Mouse (Mus musculus): Measurements from ENCODE around the gene Pxk.

DNA sequence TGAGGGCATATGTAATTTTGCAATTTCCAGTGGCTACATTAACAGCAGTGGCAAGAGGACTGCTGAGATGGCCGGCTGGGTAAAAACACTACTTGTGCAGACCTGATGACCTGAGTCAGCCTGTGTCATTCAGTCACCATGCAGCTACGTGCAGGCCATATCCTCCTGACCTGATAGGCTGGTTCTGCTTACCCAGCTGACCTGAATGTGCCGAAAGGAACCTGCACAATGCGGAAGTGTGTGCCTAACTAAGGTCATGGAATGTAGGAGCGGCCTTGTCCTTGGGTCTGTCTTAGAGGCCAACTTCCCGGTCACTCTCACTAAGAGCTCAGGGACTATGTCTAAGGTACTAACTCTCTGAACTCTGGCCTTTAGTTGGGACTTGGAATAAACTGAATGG lies 13.5 kb downstream of the Pxk start:
- TF ChIP-seq TCF12 (IDR thresholded peaks at IDR 0.05; ENCODE audit: insufficient read depth, poor library complexity, severe bottlenecking) (no peak), POLR2A (IDR thresholded peaks at IDR 0.05; ENCODE audit: insufficient read length, low read depth) (no peak), TCF3 (IDR thresholded peaks at IDR 0.05; ENCODE audit: insufficient read length, low read depth) (no peak), CEBPB (IDR thresholded peaks at IDR 0.05; ENCODE audit: insufficient read depth, poor library complexity, severe bottlenecking) (no peak), E2F4 (IDR thresholded peaks at IDR 0.05; ENCODE audit: insufficient read depth) (no peak), REST (IDR thresholded peaks at IDR 0.05; ENCODE audit: insufficient read depth, insufficient read length) (no peak), USF1 (IDR thresholded peaks at IDR 0.05; ENCODE audit: low read depth) (no peak), MAX (IDR thresholded peaks at IDR 0.05; ENCODE audit: low read depth) (no peak), MYOG (IDR thresholded peaks at IDR 0.05; ENCODE audit: control insufficient read depth in 1 of 3, insufficient read depth in 1 of 3, insufficient read length in 2 of 3, low read depth in 2 of 3) (no peak), POLR2AphosphoS2 (IDR thresholded peaks at IDR 0.05; ENCODE audit: insufficient read length, low read depth) (no peak), SRF (IDR thresholded peaks at IDR 0.05; ENCODE audit: control insufficient read depth, insufficient read length, low read depth) (no peak), MYOD1 (IDR thresholded peaks at IDR 0.05; ENCODE audit: control insufficient read depth in 1 of 3, insufficient read length in 2 of 3, low read depth in 2 of 3) (no peak)
